Mouse (Mus musculus): ENCODE measurements around the gene Armc7.
A peak's percentile ranks its signal among the peaks of the same experiment; 100 is the strongest.
"Not testable (repeated sequence)": the region's sequence is repeated elsewhere in the genome, so short reads cannot be mapped to it uniquely, and the experiment has no call there.

Gene Armc7

DNA sequence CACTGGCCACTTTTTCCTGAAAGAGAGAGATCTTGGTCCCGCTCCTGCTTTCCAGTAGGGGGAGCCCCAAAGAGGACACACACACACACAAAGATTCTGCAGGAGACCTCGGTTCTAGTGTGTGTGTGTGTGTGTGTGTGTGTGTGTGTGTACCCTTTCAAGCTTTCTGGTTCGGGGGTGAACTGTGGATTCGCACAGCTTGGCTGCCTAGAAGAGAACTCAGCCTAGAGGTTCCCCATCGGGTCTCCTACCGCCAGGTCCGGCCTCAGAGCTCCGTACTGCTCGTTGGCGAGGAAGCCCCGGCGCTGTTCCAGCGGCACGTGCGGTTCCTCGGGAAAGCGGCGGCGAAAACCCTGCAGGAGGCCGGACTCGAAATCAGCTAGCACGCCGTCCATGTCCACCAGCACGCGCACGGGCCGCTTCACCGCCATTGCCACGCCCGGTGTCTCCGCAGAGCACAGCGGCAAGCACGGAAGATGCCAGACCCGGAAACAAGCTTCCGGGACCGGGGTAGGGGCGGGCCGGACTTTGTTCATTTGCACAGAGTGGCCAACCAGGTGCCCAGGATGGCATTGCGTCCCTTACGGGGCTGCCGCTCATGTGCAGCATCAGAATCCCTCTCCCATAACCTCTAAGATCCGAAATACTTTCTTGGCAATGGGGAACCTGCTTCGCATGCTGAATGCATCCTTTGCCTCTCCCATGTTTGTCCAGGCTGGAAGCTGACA, 16.1 kb downstream of the Armc7 start, which contains the start of gene Nt5c:
TSS of gene Nt5c (minus strand) at position 507 of the 728 bp plus-strand sequence.
- DNase-seq (ENCODE audit: low spot score): peak; percentile 85

DNA sequence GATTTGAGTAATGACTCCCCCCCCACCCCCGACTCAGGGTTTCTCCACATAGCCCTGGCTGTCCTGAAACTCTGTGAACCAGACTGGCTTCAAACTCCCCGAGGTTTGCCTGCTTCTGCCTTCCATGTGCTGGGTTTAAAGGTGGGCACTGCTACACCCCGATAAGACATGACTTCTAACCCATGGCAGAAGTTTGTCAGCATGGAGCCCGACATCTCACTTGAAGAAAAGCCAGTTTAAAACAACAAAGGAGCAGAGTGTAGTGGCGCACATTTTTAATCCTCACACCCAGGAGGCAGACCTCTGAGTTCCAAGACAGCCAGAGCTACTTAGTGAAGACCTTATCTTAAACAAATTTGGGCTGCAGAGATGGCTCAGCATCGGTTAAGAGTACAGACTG, 16.9 kb downstream of the Armc7 start:
- no peak for DNase-seq (ENCODE audit: low spot score)

DNA sequence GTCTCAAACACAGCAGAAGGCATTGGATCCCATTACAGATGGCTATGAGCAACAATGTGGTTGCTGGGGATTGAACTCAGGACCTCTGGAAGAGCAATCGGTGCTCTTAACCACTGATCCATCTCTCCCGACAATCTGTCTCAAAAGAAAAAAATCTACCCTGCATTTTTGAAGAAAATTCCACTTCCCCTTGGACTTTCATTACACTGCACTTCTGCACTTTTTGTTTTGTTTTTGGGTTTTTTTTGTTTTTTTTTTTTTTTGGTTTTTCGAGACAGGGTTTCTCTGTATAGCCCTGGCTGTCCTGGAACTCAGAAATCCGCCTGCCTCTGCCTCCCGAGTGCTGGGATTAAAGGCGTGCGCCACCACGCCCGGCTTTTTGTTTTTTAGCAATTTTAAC, 21.1 kb downstream of the Armc7 start:
- DNase-seq (ENCODE audit: low spot score): not testable (repeated sequence)

DNA sequence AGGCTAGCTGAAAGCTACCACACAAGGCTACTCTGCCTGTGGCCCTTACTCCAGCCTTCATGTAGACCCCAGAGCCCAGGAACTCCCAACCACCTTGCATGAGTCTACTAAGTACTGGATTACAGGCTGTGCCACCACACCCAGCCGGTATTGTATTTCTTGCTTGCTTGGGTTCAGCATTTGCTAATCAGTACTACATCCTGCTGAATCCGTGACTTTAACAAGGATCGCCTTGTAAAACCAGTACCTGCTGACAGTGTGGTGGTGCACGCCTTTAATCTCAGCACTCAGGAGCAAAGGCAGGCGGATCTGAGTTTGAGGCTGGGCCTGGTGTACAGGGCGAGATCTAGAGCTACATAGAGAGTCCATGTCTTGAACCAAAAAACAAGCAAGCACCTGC, 27.2 kb downstream of the Armc7 start:
- DNase-seq (ENCODE audit: low spot score): no peak

DNA sequence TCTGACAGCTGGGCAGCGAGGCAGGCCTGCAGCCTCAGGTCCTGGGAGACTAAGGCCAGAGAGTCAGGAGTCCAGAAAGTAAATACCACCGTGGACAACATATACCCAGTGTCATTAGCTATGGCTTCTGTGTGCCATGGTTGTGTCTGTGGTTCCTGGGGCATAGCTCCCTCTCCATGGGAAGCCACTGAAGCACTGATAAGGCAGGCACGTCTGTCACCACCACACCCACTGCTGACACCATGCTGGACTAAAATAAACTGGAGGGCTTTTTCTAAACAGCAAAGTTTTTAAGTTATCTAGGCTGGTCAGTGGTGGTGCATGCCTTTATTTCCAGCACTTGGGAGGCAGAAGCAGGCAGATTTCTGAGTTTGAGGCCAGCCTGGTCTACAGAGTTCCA, 31.1 kb downstream of the Armc7 start:
- DNase-seq (ENCODE audit: low spot score): no peak

DNA sequence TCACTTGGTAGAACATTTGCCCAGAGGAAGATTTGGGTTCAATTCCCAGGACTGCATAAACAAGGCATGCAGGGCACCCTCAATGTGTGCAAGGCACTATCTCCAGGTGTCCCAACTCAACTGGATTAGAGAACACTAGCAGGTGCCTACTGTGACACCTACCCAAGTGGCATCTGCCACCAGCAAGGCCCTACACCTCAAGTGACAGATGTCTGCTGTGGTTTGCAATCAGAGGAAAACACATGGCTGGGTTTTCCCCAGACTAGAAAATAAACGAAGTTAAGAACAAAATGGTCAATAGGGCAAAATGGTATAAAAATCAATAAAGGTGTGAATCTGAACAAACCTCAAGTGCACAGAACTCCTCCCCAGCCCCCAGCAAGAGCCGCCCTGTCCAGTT, 32.6 kb downstream of the Armc7 start:
- DNase-seq (ENCODE audit: low spot score): no peak

DNA sequence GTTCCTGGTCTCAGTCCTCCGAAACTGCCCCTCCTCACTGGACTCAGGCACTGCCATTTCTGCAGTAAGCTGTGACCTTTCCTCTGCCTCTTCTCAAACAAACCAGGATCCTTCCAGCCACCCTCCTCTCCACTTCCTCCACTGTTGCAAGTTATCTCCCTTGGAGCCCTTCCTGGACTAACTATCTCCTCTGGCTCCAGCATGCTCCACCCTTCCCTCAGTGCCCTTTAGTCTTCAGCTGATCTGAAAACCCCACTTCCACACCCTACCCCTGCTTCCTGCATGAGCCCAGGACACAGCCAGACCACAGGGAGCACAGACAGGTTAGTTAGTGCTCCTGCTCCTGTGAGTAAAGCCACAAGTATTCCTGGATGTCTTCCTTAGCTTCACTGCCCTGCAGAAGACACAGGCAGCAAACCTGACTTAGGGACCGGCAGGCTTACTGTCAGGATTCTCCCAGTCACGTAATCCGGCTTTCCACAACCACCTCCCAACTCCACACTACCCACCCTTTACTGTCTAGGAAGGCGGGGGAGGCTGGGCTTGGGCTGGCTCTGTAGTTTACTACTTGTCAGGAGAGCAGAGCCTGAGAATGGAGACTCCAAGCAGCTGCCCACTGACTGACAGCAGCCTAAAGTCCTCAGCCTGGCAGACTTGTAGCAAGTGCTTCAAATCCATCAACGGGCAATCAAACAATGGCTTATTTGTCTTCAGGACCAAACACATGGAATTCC, 34.5 kb downstream of the Armc7 start:
- DNase-seq (ENCODE audit: low spot score): peak; percentile 24

DNA sequence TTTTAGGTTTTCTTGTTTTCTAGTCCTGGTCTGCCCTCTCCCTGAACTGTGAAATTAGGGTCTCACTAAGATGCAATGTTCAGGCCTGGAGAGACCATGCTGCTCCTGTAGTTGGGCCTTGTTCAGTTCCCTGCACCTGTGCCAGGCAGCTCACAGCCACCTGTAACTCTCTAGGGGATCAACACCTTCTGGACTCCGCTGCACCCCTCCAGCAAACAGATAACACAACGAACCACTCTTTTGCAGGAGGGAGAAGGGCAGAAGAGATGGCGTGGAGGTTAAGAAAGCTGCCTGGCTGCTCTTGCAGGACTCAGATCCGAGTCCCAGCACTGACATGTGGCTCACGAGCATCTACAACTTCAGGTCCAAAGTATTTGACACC, 35.0 kb downstream of the Armc7 start:
- DNase-seq (ENCODE audit: low spot score): no peak

DNA sequence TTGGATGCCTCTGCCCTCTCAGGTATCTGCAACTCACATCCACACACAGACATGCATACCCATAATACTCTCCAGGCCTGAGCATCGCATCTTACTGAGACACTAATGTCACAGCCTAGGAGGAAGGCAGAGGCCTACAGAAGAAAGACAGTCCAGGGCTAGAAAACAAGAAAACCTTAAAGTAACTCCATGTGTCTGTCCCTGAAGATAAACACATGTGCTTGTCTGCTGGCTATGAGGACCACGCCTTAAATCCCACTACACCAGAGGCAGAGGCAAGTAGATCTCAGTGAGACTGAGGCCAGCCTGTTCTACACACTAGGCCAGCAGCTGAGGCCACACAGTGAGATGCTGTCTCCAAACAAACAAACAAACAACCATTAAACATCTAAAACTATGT, 35.7 kb downstream of the Armc7 start:
- no peak for DNase-seq (ENCODE audit: low spot score)

DNA sequence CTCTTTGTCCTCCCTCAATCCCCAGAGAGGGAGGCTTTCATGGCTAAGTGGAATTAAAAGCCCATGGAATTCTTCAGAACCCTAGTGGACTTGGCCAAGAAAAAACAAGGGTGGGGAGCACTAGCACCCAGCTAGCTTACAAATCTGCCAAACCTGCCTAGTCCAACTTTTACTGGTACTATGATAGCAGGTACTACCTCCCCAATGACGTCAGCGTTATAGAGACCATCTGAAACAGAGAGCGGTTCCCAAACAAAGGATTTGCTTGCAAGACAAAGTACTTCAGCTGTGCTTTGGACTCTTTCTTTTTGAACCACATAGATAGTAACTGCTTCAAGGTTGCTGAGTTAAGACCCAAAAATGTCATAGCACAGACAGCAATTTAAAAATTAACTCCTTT, 36.5 kb downstream of the Armc7 start:
- no peak for DNase-seq (ENCODE audit: low spot score)

DNA sequence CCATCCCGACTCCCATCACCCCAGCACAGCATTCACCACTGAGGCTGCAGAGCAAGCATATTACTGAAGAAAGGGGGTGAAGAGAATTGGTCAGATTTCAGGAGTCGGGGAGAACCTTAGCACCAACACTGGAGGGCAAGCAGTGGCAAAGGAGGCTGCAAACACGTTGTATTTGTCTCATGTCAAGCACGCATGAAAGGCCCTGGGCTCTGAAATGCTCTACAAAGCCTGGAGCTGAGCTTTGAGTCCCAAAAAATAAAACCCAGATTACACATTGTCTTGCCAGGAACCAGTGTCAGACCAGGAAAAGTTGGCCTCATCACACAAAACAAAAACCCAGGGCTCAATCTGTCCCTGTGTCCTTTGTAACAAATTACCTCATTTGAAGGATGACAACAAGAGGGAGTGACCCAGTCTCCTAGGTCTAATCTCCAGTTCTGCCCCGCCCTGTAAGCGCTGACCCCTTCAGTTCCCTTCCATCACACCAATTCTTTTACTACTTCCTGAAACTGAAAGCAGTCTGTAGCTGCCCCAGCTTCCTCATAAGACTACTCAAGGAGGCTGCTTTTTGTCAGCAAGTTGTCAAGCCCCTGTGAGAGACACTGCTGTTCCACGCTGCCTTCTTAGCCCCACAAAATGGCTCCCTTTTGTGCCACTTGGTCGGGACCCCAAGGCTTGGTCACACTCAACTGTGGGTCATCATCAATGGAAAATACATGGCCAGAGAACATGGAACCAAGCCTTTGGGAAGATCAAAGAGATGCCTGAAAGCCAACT, 37.1 kb downstream of the Armc7 start:
- no peak for DNase-seq (ENCODE audit: low spot score)

DNA sequence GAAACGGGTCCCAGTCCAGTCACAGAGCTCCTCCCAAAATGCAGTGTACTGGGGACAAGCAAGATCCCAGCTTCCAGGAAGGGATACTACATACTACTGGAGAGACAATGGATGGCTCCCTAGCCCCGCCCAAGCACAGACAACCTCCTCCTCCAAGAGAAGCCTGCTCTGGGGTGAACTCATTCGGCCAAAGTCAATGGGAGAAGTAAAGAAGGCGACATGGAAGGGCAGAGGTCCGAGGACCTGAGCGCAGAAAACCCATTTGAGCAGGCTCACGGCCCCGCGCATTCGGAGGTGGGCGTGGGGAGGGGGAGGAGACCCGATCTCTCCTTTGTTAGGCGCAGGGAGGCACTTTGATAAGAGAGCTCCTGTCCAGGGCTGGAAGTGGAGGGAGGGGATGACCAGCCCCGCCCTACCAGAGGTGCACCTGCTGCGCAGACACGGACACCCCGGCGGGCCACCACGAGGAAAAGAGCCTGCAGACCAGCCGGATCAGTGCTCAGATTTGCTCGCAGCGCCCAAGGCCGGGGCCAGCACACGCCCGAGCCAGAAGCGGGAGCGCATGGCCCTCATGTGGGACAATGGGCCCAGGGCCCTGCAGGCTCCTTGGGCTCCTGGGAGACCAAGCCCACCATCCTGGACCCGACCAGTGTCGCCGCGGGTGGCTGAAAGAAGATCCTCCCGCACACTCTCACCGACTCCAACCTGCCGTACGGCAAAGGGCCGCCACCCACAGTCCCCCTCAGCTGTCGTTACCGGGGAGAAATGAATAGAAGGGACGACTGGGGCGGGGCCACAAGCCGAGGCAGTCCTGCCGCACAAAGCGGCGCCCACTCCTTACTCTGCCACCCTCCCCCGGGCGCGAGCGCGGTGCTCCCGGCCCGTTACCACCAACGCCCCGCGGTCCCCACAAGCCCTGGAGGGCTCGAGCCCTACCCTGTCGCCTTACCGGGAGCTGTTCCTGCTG, 38.1 kb downstream of the Armc7 start:
- DNase-seq (ENCODE audit: low spot score): peak; percentile 33

DNA sequence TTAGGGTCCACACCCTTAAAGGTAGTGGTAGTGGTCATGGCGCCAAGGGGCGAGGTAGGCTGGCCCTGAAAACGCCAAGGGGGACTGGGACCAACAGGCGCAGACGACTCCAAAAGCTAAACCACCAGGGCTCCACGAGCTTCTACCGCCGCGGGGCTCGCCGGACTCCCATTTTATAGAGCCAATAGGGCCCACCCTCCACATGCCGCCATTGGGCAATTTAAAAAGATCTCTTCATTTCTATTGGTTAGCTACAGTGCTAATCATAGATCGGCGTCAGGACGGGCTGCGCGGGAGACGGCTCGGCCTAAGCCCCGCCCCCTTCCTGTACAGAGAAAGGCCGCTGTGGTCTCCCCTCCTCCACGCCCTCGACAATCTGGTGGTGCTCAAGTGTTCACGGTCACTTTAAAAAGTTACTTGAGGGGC, 38.8 kb downstream of the Armc7 start, which contains the start of gene Jpt1:
TSS of gene Jpt1 (minus strand) at position 150 of the 426 bp plus-strand sequence.
- DNase-seq (ENCODE audit: low spot score): peak; percentile 95

DNA sequence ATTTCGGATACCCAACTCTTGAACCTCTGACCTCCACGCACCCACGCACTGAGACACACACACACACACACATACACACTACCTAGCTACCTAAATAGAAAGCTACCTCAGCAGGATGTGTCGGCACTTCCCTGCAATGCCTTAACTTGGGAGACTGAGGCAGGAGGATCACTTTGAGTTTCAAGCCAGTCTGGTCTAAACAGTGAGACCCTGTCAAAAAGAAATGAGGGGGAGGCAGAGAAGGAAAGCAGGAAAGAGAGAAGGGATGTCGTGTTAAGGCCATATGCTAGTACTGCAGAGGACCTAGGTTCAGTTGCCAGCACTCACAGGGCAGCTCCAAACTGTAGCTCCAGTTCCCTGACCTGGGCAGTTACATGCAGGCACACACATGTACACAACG, 39.6 kb downstream of the Armc7 start:
- DNase-seq (ENCODE audit: low spot score): no peak

DNA sequence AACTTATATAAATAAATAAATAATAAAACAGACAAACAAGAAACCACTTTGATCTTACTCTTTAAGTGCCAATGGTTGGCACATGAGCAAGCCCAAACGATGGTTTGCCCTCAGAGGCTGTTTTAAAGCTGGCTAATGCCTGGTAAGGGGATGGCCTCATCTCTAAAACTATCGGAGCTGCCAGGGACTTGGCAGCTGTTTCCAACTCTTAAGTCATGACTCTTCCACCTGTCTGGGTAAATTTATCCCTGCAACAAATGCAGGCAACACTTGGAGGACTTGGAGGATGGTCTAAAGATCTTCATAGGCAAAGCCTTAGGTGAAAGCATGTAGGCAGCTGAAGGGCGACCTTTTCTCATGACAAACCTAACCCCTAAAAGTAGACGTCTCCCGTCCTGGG, 41.5 kb downstream of the Armc7 start:
- DNase-seq (ENCODE audit: low spot score): no peak

DNA sequence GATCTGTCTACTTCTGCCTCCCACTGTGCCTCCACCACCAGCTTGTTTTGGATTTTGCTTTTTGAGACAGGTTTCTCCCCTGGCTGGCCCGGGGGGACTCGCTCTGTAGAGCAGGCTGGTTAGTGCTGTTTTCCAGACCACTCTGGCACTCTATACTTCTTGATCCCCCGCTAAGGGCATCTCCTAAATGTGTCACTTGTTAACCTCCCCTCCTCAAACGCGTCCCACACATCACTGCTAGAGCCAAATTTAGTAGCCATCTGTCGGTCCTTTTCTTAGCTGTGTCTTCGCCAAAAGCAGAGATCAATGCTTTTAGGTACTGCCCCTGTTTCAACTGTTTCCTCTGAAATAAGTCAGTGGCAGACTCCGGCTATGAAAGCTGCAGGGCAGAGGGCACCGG, 43.2 kb downstream of the Armc7 start:
- no peak for DNase-seq (ENCODE audit: low spot score)

DNA sequence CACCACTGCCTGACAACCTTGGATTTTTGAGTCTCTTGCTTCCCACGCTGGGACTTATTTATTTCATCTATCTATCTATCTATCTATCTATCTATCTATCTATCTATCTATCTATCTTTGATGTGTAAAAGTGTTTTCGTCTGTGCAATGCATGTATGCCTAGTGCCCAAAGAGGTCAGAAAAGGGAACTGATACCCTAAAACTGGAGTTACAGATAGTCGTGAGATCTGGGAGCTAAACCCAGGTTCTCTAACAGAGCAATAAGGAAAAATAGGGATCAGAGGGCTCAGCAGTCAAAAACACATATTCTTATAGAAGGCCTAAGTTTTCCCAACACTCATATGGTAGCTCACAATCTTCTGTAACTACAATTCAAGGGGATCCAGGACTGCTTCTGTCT, 44.1 kb downstream of the Armc7 start:
- no peak for DNase-seq (ENCODE audit: low spot score)

DNA sequence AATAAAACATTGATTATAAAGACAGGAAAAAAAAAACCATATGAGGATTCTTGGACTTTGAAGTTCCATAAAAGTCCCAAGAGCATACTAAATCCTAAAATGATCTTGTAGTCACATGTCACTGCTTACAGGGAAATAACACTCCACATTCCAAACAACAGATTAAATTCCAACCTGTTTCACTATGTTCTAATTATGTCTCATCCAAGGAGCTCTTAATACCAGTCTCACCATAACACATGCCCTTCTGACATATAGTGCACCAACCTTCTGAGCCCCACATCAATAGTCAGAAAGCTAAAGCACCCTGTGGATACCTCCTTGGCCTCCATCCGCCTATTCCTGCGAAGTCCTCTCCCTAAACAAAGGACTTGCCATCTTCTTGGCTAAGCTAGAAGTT, 44.8 kb downstream of the Armc7 start:
- no peak for DNase-seq (ENCODE audit: low spot score)

DNA sequence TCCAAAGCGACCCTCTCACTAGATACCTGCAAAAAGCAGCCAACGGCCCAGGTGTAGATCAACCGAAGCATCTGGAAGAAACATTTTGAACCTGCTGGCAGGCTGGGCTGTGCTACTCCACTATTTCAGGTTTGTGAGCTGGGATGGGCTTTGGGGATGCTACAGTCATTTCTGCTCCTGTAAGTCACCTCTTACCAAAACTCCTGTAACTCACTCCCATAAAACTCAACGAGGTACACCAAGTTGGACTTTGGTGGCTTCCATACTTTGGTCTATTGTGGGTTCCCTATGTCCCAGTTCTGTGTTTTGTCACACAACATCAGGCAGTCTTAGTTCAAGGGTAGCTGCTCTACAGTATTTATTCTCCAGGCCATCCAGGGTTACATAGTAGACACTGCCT, 45.6 kb downstream of the Armc7 start:
- no peak for DNase-seq (ENCODE audit: low spot score)

DNA sequence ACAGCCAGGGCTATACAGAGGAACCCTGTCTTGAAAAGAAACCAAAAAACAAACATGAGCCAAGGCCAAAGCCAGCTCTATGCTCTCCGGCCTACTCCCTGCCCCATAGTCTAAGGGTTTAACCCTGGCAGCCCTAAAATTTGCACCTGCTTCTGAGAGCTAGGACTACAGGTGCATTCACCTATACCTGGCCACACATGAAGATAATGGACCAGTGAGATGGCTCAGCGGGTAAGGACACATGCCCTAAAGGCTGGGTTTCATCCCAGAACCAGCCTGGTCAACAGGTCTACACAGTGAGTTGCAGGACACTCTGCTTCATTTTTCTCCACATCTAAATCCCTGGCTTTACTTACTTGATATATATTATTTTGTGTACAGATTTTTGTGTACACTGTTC, 46.8 kb downstream of the Armc7 start:
- no peak for DNase-seq (ENCODE audit: low spot score)

DNA sequence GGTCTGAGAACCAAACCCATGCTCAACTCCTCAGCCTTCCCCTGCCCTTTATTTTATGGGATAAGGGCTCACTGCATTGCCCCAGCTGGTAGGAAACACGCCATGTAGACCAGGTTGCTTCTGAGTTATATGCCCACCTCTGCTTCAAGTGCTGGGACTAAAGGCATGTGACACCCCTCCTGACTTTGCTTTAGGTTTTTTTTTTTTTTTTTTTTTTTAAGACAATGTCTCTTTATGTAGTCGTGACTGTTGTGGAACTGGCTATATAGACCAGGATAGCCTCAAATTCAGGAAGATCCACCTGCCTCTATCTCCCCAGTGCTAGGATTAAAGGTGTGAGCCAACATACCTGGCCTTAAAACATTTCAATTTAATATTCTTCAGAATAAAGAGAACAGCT, 47.2 kb downstream of the Armc7 start:
- no peak for DNase-seq (ENCODE audit: low spot score)

DNA sequence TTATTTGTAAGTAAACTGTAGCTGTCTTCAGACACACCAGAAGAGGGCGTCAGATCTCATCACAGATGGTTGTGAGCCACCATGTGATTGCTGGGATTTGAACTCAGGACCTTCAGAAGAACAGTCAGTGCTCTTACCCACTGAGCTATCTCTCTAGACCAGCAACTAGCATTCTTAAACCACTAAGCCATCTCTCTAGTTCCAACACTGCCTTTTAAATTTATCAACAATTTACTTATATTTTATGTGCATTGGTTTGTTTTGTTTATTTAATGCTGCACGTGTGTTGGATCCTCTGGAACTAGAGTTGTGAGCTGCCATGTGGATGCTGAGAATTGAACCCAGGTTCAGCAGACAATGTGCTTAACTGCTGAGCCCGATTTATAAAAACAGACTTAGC, 51.0 kb downstream of the Armc7 start:
- not testable (repeated sequence) for DNase-seq (ENCODE audit: low spot score)
